Mouse (Mus musculus) CH12.LX (cell line): ENCODE results near the gene Tfr2. TPM values are rescaled to one million over a fixed set of nuclear protein-coding genes. Genes with fewer than 3 reads are reported as not detected.
A peak's percentile ranks its signal among the peaks of the same experiment; 100 is the strongest.

Experiments used
- DNase-seq: peaks from one replicate; pipeline ENCODE4 v3.0.0-alpha.2; 2013; ENCODE audit errors: extremely low read depth
- H3K27ac ChIP-seq: 2 replicates; pipeline ENCODE4 v1.5.1; 2012; ENCODE audit warnings: low read depth, mild to moderate bottlenecking, control low read depth, moderate library complexity; ENCODE audit not compliant: insufficient read depth
- H3K27me3 ChIP-seq: replicated peaks from 2 replicates; pipeline ENCODE3; 2012; ENCODE audit warnings: inconsistent platforms
- H3K36me3 ChIP-seq, 2 experiments: replicated peaks in 1 of 2; 2 replicates each; pipeline versions ENCODE3 to v1.6.1; 2012; ENCODE audit warnings: inconsistent platforms in 1 of 2, low read length in 1 of 2, mild to moderate bottlenecking in 1 of 2, mixed read lengths in 1 of 2, moderate library complexity in 1 of 2; ENCODE audit not compliant: control insufficient read depth in 1 of 2, insufficient read depth in 1 of 2
- H3K4me1 ChIP-seq, 2 experiments: 2 replicates each; pipeline ENCODE4 v1.6.1; 2012; ENCODE audit warnings: inconsistent platforms in 1 of 2, moderate library complexity in 1 of 2; ENCODE audit not compliant: insufficient read depth in 2 of 2, control insufficient read depth in 1 of 2
- H3K4me2 ChIP-seq: 2 replicates; pipeline ENCODE4 v1.6.1; 2012; ENCODE audit warnings: low read depth, mild to moderate bottlenecking, control low read depth; ENCODE audit not compliant: poor library complexity, insufficient read depth, severe bottlenecking
- H3K4me3 ChIP-seq, 3 experiments: fragments of 150-350 bp in 1 of 3; sonication (generic) in 1 of 3; replicated peaks in 1 of 3; 2 replicates each; pipeline versions ENCODE3 to v1.5.1; 2011 to 2012; ENCODE audit warnings: low read depth in 2 of 3, low read length in 2 of 3, mild to moderate bottlenecking in 2 of 3, moderate library complexity in 2 of 3, control low read depth in 1 of 3, improper control_type of control experiment in 1 of 3, inconsistent platforms in 1 of 3, mixed read lengths in 1 of 3; ENCODE audit not compliant: poor library complexity in 1 of 3
- H3K79me2 ChIP-seq: replicated peaks from 2 replicates; pipeline ENCODE4 v1.6.1; 2012; ENCODE audit warnings: mild to moderate bottlenecking, moderate library complexity; ENCODE audit not compliant: control insufficient read depth, poor library complexity, insufficient read depth, severe bottlenecking; ENCODE audit errors: extremely low read depth
- H3K9ac ChIP-seq: 2 replicates; pipeline ENCODE4 v1.6.1; 2012; ENCODE audit warnings: low read depth, mild to moderate bottlenecking, control low read depth, moderate library complexity; ENCODE audit not compliant: insufficient read depth
- H3K9me3 ChIP-seq: replicated peaks from 2 replicates; pipeline ENCODE3; 2012; ENCODE audit warnings: low read length, inconsistent platforms, mixed read lengths
- BHLHE40 ChIP-seq: IDR thresholded peaks from 2 replicates; pipeline ENCODE4 v1.6.1; 2011; ENCODE audit warnings: mild to moderate bottlenecking, low read depth, low read length, improper control_type of control experiment
- CHD1 ChIP-seq: IDR thresholded peaks from 2 replicates; pipeline ENCODE4 v1.6.1; 2012; ENCODE audit warnings: low read depth, low read length, improper control_type of control experiment, inconsistent platforms
- CHD2 ChIP-seq: IDR thresholded peaks from 2 replicates; pipeline ENCODE4 v1.6.1; 2011; ENCODE audit warnings: low read length, improper control_type of control experiment
- CTCF ChIP-seq, 2 experiments: IDR thresholded peaks in 1 of 2; conservative IDR thresholded peaks in 1 of 2; 2 replicates each; pipeline ENCODE4 v1.5.1; 2011 to 2012; ENCODE audit warnings: low read depth in 2 of 2, low read length in 2 of 2, improper control_type of control experiment in 1 of 2, inconsistent platforms in 1 of 2, mild to moderate bottlenecking in 1 of 2, moderate library complexity in 1 of 2
- E2F4 ChIP-seq: IDR thresholded peaks from 2 replicates; pipeline ENCODE4 v1.6.1; 2011; ENCODE audit warnings: low read depth, low read length, improper control_type of control experiment; ENCODE audit not compliant: insufficient replicate concordance
- ELF1 ChIP-seq: IDR thresholded peaks from 2 replicates; pipeline ENCODE4 v1.6.1; 2014; ENCODE audit warnings: low read depth, mild to moderate bottlenecking, inconsistent platforms, low read length, improper control_type of control experiment
- ETS1 ChIP-seq: conservative IDR thresholded peaks from 2 replicates; pipeline ENCODE4 v1.6.1; 2012; ENCODE audit warnings: low read depth, mild to moderate bottlenecking, inconsistent platforms, low read length, improper control_type of control experiment, moderate library complexity
- IRF4 ChIP-seq: IDR thresholded peaks from 2 replicates; pipeline ENCODE4 v1.6.1; 2014; ENCODE audit warnings: low read depth, mild to moderate bottlenecking, inconsistent platforms, low read length, improper control_type of control experiment
- JUND ChIP-seq: conservative IDR thresholded peaks from 2 replicates; pipeline ENCODE4 v1.6.1; 2011; ENCODE audit warnings: low read depth, low read length, improper control_type of control experiment
- KAT2A ChIP-seq: IDR thresholded peaks from 2 replicates; pipeline ENCODE4 v1.6.1; 2012; ENCODE audit warnings: low read length, improper control_type of control experiment, inconsistent platforms; ENCODE audit not compliant: insufficient replicate concordance
- MAZ ChIP-seq: IDR thresholded peaks from 2 replicates; pipeline ENCODE4 v1.6.1; 2012; ENCODE audit warnings: low read depth, mild to moderate bottlenecking, inconsistent platforms, low read length, improper control_type of control experiment, moderate library complexity
- MXI1 ChIP-seq: IDR thresholded peaks from 2 replicates; pipeline ENCODE4 v1.6.1; 2011; ENCODE audit warnings: mild to moderate bottlenecking, low read depth, low read length, improper control_type of control experiment
- NELFE ChIP-seq: IDR thresholded peaks from 2 replicates; pipeline ENCODE4 v1.6.1; 2011; ENCODE audit warnings: low read depth, low read length, improper control_type of control experiment
- POLR2A ChIP-seq: IDR thresholded peaks from 2 replicates; pipeline ENCODE4 v1.6.1; 2011; ENCODE audit warnings: low read depth, mild to moderate bottlenecking, improper control_type of control experiment, low read length
- RAD21 ChIP-seq: IDR thresholded peaks from 2 replicates; pipeline ENCODE4 v1.6.1; 2011; ENCODE audit warnings: low read depth, mild to moderate bottlenecking, low read length, improper control_type of control experiment, moderate library complexity
- RCOR1 ChIP-seq: conservative IDR thresholded peaks from 2 replicates; pipeline ENCODE4 v1.6.1; 2012; ENCODE audit warnings: low read depth, mild to moderate bottlenecking, inconsistent platforms, low read length, improper control_type of control experiment
- SMC3 ChIP-seq: IDR thresholded peaks from 2 replicates; pipeline ENCODE4 v1.6.1; 2011; ENCODE audit warnings: low read depth, low read length, improper control_type of control experiment
- TBP ChIP-seq: conservative IDR thresholded peaks from 2 replicates; pipeline ENCODE4 v1.6.1; 2011; ENCODE audit warnings: low read depth, low read length, improper control_type of control experiment
- TCF12 ChIP-seq: IDR thresholded peaks from 2 replicates; pipeline ENCODE4 v1.6.1; 2014; ENCODE audit warnings: low read depth, mild to moderate bottlenecking, inconsistent platforms, low read length, improper control_type of control experiment
- UBTF ChIP-seq: IDR thresholded peaks from 2 replicates; pipeline ENCODE4 v1.6.1; 2012; ENCODE audit warnings: low read depth, mild to moderate bottlenecking, inconsistent platforms, low read length, improper control_type of control experiment, moderate library complexity
- USF1 ChIP-seq: IDR thresholded peaks from 2 replicates; pipeline ENCODE4 v1.6.1; 2014; ENCODE audit warnings: low read depth, mild to moderate bottlenecking, inconsistent platforms, low read length, improper control_type of control experiment
- ZC3H11A ChIP-seq: IDR thresholded peaks from 2 replicates; pipeline ENCODE4 v1.6.1; 2012; ENCODE audit warnings: low read depth, mild to moderate bottlenecking, inconsistent platforms, low read length, improper control_type of control experiment
- ZMIZ1 ChIP-seq: IDR thresholded peaks from 2 replicates; pipeline ENCODE4 v1.6.1; 2012; ENCODE audit warnings: low read depth, mild to moderate bottlenecking, inconsistent platforms, low read length, improper control_type of control experiment
- dilution Hi-C: fragments of 300-500 bp; cut with MboI; formaldehyde crosslinking; loops from 2 replicates; pipeline ENCODE4 v1.14.3; 2020; ENCODE audit warnings: low sequenced_read_pairs; ENCODE audit not compliant: extremely low pct_unique_long_range_greater_than_20kb, extremely low pct_ligation_motif_present
- in situ Hi-C: fragments of 300-500 bp; cut with MboI; formaldehyde crosslinking; loops from 3 replicates; pipeline ENCODE4 v1.14.3; 2019; ENCODE audit warnings: low sequenced_read_pairs, low pct_ligation_motif_present, low pct_unique_long_range_greater_than_20kb, mixed read lengths
- polyA plus RNA-seq: library from polyadenylated mRNA; unstranded; fragments of >175 nt; gene quantifications from 2 replicates; pipeline ENCODE4 v1.2.1, GENCODE M21; 2012; ENCODE audit warnings: low read depth; ENCODE audit not compliant: insufficient read length
- total RNA-seq, 2 experiments: library from RNA; depleted of rRNA; stranded (reverse); fragments of 300-350 nt in 1 of 2; fragments of >200 nt in 1 of 2; gene quantifications; 2 replicates each; pipeline ENCODE4 v1.2.3; 2012 to 2014

The Tfr2 gene
- total and polyA plus RNA-seq, 3 experiments = 0.67 to 2.2 (median 2.2) TPM

DNA sequence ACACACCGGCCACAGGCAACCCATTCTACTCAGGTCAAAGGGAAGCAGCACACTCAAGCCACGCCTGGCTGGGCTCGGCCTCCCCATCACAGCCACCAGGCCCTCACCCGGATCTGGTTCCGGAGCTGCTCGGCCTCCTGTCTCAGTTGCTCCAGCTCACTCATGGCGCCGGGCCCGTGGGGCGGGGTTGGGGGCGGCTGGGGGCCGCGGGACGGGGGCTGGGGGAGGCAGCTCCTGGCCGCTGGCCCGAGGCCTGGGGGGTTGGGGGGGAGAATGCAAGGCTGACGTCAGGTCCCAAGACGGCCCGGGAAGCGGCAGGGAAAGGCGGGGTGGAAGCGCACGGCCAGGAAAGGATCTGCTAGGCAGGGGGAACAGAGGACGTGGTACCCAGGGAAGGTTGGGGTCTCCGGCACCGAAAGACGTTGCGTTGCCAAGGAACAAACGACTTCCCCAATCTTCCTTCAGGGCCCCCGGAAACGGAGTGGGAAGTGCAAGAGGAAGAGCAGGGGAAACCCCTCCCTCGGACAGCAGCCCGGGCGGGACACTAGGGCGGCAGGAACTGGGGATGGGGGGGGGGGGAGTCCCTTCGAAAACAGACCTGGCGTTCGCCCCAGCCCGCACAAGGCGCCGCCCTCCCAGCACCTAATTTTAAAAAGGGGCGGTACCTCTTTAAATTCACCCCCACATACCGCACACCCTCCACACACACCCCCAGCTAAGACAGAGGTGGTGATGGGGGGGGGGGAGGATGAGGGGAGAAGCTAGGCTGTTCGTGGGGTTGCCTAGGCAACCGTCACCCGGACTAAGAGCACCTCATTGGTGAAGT lies 38.8 kb upstream of the Tfr2 start:
- peaks cover 3 to 44% of the 10 kb centered on the region in 2 experiments; a peak in 3 of 4 replicates for H3K4me1 ChIP-seq
- in situ Hi-C loops = loop anchor here (5.0 kb wide), 1 partner anchor 36 kb away; the partner anchor contains the start of gene Tfr2

GRCm38 (mm10) chr5:137531414-137532130 lies 38.1 kb upstream of the Tfr2 start:
- no peak for TF ChIP-seq POLR2A
- no peak for TF ChIP-seq RAD21
- TF ChIP-seq BHLHE40 = no peak
- TF ChIP-seq TCF12 = 0 out of 2 replicates have a peak, but pooled peaks have one; percentile 6
- no peak for TF ChIP-seq ETS1
- TF ChIP-seq ELF1 = no peak
- TF ChIP-seq USF1 = no peak
- no peak for TF ChIP-seq CHD2
- no peak for TF ChIP-seq ZC3H11A
- TF ChIP-seq UBTF = no peak
- no peak for TF ChIP-seq E2F4
- TF ChIP-seq IRF4 = peak; percentile 14; the same call in 1 of the 2 replicates
- TF ChIP-seq KAT2A = no peak
- TF ChIP-seq CTCF (conservative IDR thresholded peaks at IDR 0.05 in 1 of 2, IDR thresholded peaks at IDR 0.05 in 1 of 2; ENCODE audit: low read depth in 2 of 2, low read length in 2 of 2) = no peak
- no peak for TF ChIP-seq TBP
- Histone ChIP-seq H3K9ac (peak overlapping the region; percentile 96), H3K9me3 (no peaks in the 10 kb centered on the region), H3K36me3 (peaks cover 30 to 39% of the 10 kb centered on the region in 2 experiments), H3K27ac (peak overlapping the region; percentile 44; the same call in 1 of the 2 replicates), H3K79me2 (peaks cover 29% of the 10 kb centered on the region), H3K4me3 (peak overlapping the region; percentile 79 to 93 (median 93)), H3K4me1 (peaks cover 3 to 38% of the 10 kb centered on the region in 2 experiments; a peak in 3 of 4 replicates), H3K4me2 (peak overlapping the region; percentile 81), H3K27me3 (peaks cover 1% of the 10 kb centered on the region)
- DNase-seq = peak; percentile 21
- in situ Hi-C loops = loop anchor here (5.0 kb wide), 1 partner anchor 36 kb away; the partner anchor contains the start of gene Tfr2
- dilution Hi-C loops = no loop called here

More for the DNA sequence above, 38.8 kb upstream of the Tfr2 start:
- H3K4me3 ChIP-seq = peak overlapping the region; percentile 79 to 93 (median 93)
- H3K36me3 ChIP-seq = peaks cover 36 to 46% of the 10 kb centered on the region in 2 experiments
- H3K9ac ChIP-seq = peak overlapping the region; percentile 96
- H3K4me2 ChIP-seq = peak overlapping the region; percentile 81
- no peaks in the 10 kb centered on the region for H3K27me3 ChIP-seq
- H3K79me2 ChIP-seq = peaks cover 29% of the 10 kb centered on the region
- no peaks in the 10 kb centered on the region for H3K9me3 ChIP-seq
- DNase-seq = peak; percentile 78
- peak overlapping the region; percentile 71 for H3K27ac ChIP-seq
- peak; percentile 74 for TF ChIP-seq ELF1
- no peak for TF ChIP-seq ETS1
- TF ChIP-seq IRF4 = peak; percentile 54
- TF ChIP-seq JUND = no peak
- TF ChIP-seq POLR2A = peak; percentile 41; the same call in 1 of the 2 replicates
- TF ChIP-seq MAZ = peak; percentile 91
- no peak for TF ChIP-seq CHD1
- no peak for TF ChIP-seq SMC3
- peak; percentile 83 for TF ChIP-seq MXI1
- TF ChIP-seq ZMIZ1 = no peak
- TF ChIP-seq RAD21 = no peak
- no peak; the same call in 1 of the 2 replicates for TF ChIP-seq NELFE
- TF ChIP-seq UBTF = 0 out of 2 replicates have a peak, but pooled peaks have one; percentile 78
- TF ChIP-seq RCOR1 = no peak
- TF ChIP-seq TBP = 0 out of 2 replicates have a peak, but pooled peaks have one; percentile 40
- no peak for TF ChIP-seq BHLHE40
- TF ChIP-seq, all 38 proteins: peak for 7
- dilution Hi-C loops = no loop called here
